Mouse (Mus musculus) hindbrain, embryonic 15.5 days (tissue): ENCODE measurements around the gene Tma7. TPM values are rescaled to one million over a fixed set of nuclear protein-coding genes. Genes with fewer than 3 reads are reported as not detected.
A peak's percentile ranks its signal among the peaks of the same experiment; 100 is the strongest.

Experiments used
- ATAC-seq: fragments of 200-750 bp; cut with Nextera tagmentation; 2 replicates; pipeline ENCODE4 v1.8.0; 2017; ENCODE audit warnings: low read depth, moderate number of reproducible peaks, moderate TSS enrichment; ENCODE audit not compliant: low FRiP score
- H3K27ac ChIP-seq: fragments of 300-500 bp; sonication (generic); replicated peaks from 2 replicates; pipeline ENCODE4 v1.5.1; 2015; ENCODE audit warnings: mild to moderate bottlenecking, inconsistent platforms
- H3K27me3 ChIP-seq: fragments of 300-500 bp; sonication (generic); 2 replicates; pipeline ENCODE4 v1.6.1; 2015; ENCODE audit warnings: control low read depth, inconsistent platforms
- H3K36me3 ChIP-seq: fragments of 300-500 bp; sonication (generic); 2 replicates; pipeline ENCODE4 v1.6.1; 2015; ENCODE audit warnings: control low read depth, inconsistent platforms
- H3K4me1 ChIP-seq: fragments of 300-500 bp; sonication (generic); replicated peaks from 2 replicates; pipeline ENCODE4 v1.6.1; 2015; ENCODE audit warnings: control low read depth, inconsistent platforms
- H3K4me2 ChIP-seq: fragments of 300-500 bp; sonication (generic); 2 replicates; pipeline ENCODE4 v1.6.1; 2015; ENCODE audit warnings: moderate library complexity, mild to moderate bottlenecking, inconsistent platforms
- H3K4me3 ChIP-seq: fragments of 300-500 bp; sonication (generic); 2 replicates; pipeline ENCODE4 v1.5.1; 2015; ENCODE audit warnings: mild to moderate bottlenecking, inconsistent platforms
- H3K9ac ChIP-seq: fragments of 300-500 bp; sonication (generic); 2 replicates; pipeline ENCODE4 v1.6.1; 2015; ENCODE audit warnings: inconsistent platforms
- H3K9me3 ChIP-seq: fragments of 300-500 bp; sonication (generic); 2 replicates; pipeline ENCODE4 v1.6.1; 2016; ENCODE audit warnings: control low read depth, inconsistent platforms
- WGBS: fragments of 180-500 bp; shearing (Covaris S2); methylation state at CpG from one replicate; pipeline ENCODE4 v1.1.7; 2015; 5-methylcytosine and 5-hydroxymethylcytosine counted together
- polyA plus RNA-seq: library from polyadenylated mRNA; unstranded; fragments of >200 nt; fragmentation: Nextera tagmentation; extraction: Ambion mirVana; gene quantifications from 2 replicates; pipeline ENCODE4 v1.2.1, GENCODE M21; 2015

Gene Tma7
- polyA plus RNA-seq, 1 experiment from 2014 or later: 653 TPM

DNA sequence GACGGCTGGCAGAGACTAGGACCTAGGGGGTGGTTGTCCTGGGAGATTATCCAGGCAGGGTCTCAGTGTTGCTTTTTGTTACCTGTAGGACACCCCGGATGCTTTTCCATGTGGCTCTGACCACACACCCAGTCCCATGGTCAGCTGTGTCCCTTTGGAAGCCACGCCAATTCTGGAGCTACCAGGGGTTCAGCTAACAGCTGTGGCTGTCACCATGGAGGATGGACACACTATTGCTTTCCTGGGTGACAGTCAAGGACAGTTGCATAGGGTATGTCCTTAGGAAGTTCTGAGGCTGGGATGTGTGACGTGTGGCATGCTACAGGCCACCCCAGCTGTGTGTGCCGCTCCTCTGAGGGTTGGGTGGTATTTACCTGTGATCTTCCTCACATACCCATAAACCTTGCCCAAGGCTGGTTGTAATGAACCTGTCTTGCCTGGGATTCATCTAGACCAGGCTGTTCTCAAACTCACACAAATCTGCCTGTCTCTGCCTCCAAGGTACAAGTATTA, 19.6 kb upstream of the Tma7 start:
- H3K27ac ChIP-seq: no peak overlapping the region
- H3K4me1 ChIP-seq: peaks cover 37% of the 10 kb centered on the region
- H3K9ac ChIP-seq: no peak overlapping the region
- H3K27me3 ChIP-seq: no peaks in the 10 kb centered on the region
- H3K9me3 ChIP-seq: no peaks in the 10 kb centered on the region
- ATAC-seq: no peak
- WGBS: 98% methylated on average over 5 of the region's 5 CpGs
- no peak overlapping the region for H3K4me3 ChIP-seq
- H3K4me2 ChIP-seq: no peak overlapping the region
- peaks cover 18% of the 10 kb centered on the region for H3K36me3 ChIP-seq

GRCm38 (mm10) chr9:109100307-109100928, 18.0 kb upstream of the Tma7 start:
- WGBS: 88% methylated on average over 20 of the region's 20 CpGs
- Histone ChIP-seq H3K27ac (no peak overlapping the region), H3K4me1 (peaks cover 48% of the 10 kb centered on the region), H3K9ac (no peak overlapping the region), H3K4me2 (no peak overlapping the region), H3K27me3 (no peaks in the 10 kb centered on the region), H3K36me3 (peaks cover 6% of the 10 kb centered on the region; the same call in 1 of the 2 replicates), H3K4me3 (no peak overlapping the region), H3K9me3 (no peaks in the 10 kb centered on the region)
- no peak for ATAC-seq

GRCm38 (mm10) chr9:109098969-109099368, 16.6 kb upstream of the Tma7 start:
- Histone ChIP-seq H3K36me3 (no peaks in the 10 kb centered on the region), H3K4me3 (peak overlapping the region; percentile 5), H3K4me2 (peak overlapping the region; percentile 86), H3K27ac (peak overlapping the region; percentile 98), H3K9ac (no peak overlapping the region), H3K4me1 (peaks cover 50% of the 10 kb centered on the region), H3K9me3 (no peaks in the 10 kb centered on the region), H3K27me3 (no peaks in the 10 kb centered on the region)
- no peak for ATAC-seq
- 43% methylated on average over 6 of the region's 6 CpGs for WGBS

GRCm38 (mm10) chr9:109098366-109098765, 16.0 kb upstream of the Tma7 start:
- H3K36me3 ChIP-seq: no peaks in the 10 kb centered on the region
- peak overlapping the region; percentile 98 for H3K27ac ChIP-seq
- 72% methylated on average over 8 of the region's 8 CpGs for WGBS
- ATAC-seq: no peak
- H3K27me3 ChIP-seq: no peaks in the 10 kb centered on the region
- no peaks in the 10 kb centered on the region for H3K9me3 ChIP-seq
- peak overlapping the region; percentile 86 for H3K4me2 ChIP-seq
- H3K4me1 ChIP-seq: peaks cover 52% of the 10 kb centered on the region
- peak overlapping the region; percentile 5 for H3K4me3 ChIP-seq
- 0 out of 2 replicates have a peak overlapping the region, but pooled peaks have one; percentile 5 for H3K9ac ChIP-seq

DNA sequence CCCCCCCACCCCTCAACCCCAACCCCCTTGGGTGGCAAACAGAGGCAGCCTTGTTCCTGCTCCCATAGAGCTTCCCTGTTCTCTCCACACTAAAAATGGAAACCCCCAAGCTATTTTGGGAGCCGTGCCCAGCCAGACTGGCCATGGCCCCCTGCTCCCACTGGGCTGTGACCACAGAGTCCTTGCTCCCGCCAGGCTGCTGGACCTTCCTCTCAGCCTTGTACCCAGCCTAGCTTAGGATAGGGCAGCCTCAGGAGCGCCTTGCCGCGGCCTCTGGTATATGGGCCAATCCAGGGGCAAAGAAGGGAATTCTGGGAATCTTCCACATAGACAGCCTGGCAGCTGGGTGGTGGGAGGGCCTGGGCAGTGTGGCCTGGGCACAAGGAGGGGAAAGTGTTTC, 15.4 kb upstream of the Tma7 start:
- H3K4me1 ChIP-seq: peaks cover 52% of the 10 kb centered on the region
- no peaks in the 10 kb centered on the region for H3K36me3 ChIP-seq
- peak; percentile 28; the same call in 1 of the 2 replicates for ATAC-seq
- H3K9me3 ChIP-seq: no peaks in the 10 kb centered on the region
- peak overlapping the region; percentile 86 for H3K4me2 ChIP-seq
- WGBS: 38% methylated on average over 5 of the region's 5 CpGs
- 0 out of 2 replicates have a peak overlapping the region, but pooled peaks have one; percentile 80 for H3K9ac ChIP-seq
- peak overlapping the region; percentile 5; the same call in 1 of the 2 replicates for H3K4me3 ChIP-seq
- H3K27me3 ChIP-seq: no peaks in the 10 kb centered on the region
- peak overlapping the region; percentile 98 for H3K27ac ChIP-seq

GRCm38 (mm10) chr9:109097291-109097690, 14.9 kb upstream of the Tma7 start:
- Histone ChIP-seq H3K27ac (peak overlapping the region; percentile 98), H3K9me3 (no peaks in the 10 kb centered on the region), H3K27me3 (no peaks in the 10 kb centered on the region), H3K4me1 (peaks cover 52% of the 10 kb centered on the region), H3K9ac (peak overlapping the region; percentile 80), H3K36me3 (no peaks in the 10 kb centered on the region), H3K4me3 (peak overlapping the region; percentile 66), H3K4me2 (peak overlapping the region; percentile 86)
- no peak for ATAC-seq
- 7% methylated on average over 6 of the region's 6 CpGs for WGBS

GRCm38 (mm10) chr9:109096856-109097255, 14.5 kb upstream of the Tma7 start:
- 8% methylated on average over 6 of the region's 6 CpGs for WGBS
- ATAC-seq: no peak
- peaks cover 52% of the 10 kb centered on the region for H3K4me1 ChIP-seq

GRCm38 (mm10) chr9:109096251-109096661, 13.9 kb upstream of the Tma7 start:
- no peaks in the 10 kb centered on the region for H3K27me3 ChIP-seq
- no peak for ATAC-seq
- H3K4me1 ChIP-seq: peaks cover 52% of the 10 kb centered on the region
- 5% methylated on average over 9 of the region's 9 CpGs for WGBS
- H3K4me2 ChIP-seq: peak overlapping the region; percentile 86
- no peaks in the 10 kb centered on the region for H3K9me3 ChIP-seq
- H3K27ac ChIP-seq: peak overlapping the region; percentile 98
- peaks cover 7% of the 10 kb centered on the region for H3K36me3 ChIP-seq
- H3K9ac ChIP-seq: peak overlapping the region; percentile 80
- H3K4me3 ChIP-seq: peak overlapping the region; percentile 66

More at GRCm38 (mm10) chr9:109096856-109097255, 14.5 kb upstream of the Tma7 start:
- Histone ChIP-seq H3K4me3 (peak overlapping the region; percentile 66), H3K9me3 (no peaks in the 10 kb centered on the region), H3K4me2 (peak overlapping the region; percentile 86), H3K36me3 (peaks cover 3% of the 10 kb centered on the region), H3K27me3 (no peaks in the 10 kb centered on the region), H3K27ac (peak overlapping the region; percentile 98), H3K9ac (peak overlapping the region; percentile 80)

- Histone ChIP-seq H3K9me3 (no peaks in the 10 kb centered on the region), H3K36me3 (peaks cover 7% of the 10 kb centered on the region), H3K4me1 (peaks cover 52% of the 10 kb centered on the region), H3K27me3 (no peaks in the 10 kb centered on the region), H3K27ac (peak within 1 kb of the TSS; percentile 98), H3K9ac (peak within 1 kb of the TSS; percentile 80), H3K4me2 (peak within 1 kb of the TSS; percentile 86), H3K4me3 (peak within 1 kb of the TSS; percentile 66)
- WGBS: under 1% methylated on average over 87 of the region's 102 CpGs
- ATAC-seq: peak; percentile 73
These were observed 13.0 kb upstream of the Tma7 start, which contains the start of gene Plxnb1 for GRCm38 (mm10) chr9:109095137-109095982. Plxnb1 (plus strand) TSS chr9:109095389.

DNA sequence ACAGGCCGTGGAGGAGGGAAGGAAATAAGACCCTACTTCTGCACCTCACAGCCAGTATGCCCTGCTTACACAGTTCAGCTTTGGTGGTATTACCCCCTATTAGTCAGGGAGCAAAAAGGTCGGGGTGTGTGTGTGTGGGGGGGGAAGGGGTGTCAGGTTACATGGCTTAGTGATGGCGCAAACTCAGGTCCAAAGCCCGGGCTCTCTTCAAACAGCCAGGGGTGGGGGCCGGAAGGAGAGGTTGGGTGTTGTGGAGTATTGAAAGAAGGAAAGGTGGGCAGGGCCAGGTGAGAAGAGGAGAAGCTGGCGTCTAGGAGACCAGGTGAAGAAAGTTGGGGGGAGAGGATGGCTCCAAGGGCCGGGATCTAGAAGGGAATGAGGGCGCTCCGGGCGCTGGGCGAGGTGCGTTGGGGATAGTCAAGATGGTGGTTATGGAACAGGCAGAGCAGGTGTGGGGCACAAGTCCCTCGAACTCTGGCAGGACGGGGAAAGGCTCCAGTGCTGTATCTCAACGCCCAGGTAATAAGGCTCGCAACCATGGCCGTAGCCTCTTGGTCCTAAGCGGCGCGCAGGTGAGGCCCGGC, 12.3 kb upstream of the Tma7 start:
- H3K4me3 ChIP-seq: peak overlapping the region; percentile 66
- H3K4me2 ChIP-seq: peak overlapping the region; percentile 86
- H3K4me1 ChIP-seq: peaks cover 52% of the 10 kb centered on the region
- H3K9ac ChIP-seq: peak overlapping the region; percentile 80
- H3K27me3 ChIP-seq: no peaks in the 10 kb centered on the region
- peaks cover 7% of the 10 kb centered on the region for H3K36me3 ChIP-seq
- no peak; the same call in 1 of the 2 replicates for ATAC-seq
- H3K9me3 ChIP-seq: no peaks in the 10 kb centered on the region
- 1% methylated on average over 21 of the region's 21 CpGs for WGBS
- H3K27ac ChIP-seq: peak overlapping the region; percentile 98

GRCm38 (mm10) chr9:109093786-109094552, 11.6 kb upstream of the Tma7 start:
- WGBS: 17% methylated on average over 11 of the region's 11 CpGs

More at GRCm38 (mm10) chr9:109093786-109094552, 11.6 kb upstream of the Tma7 start:
- Histone ChIP-seq H3K9me3 (no peaks in the 10 kb centered on the region), H3K27me3 (no peaks in the 10 kb centered on the region), H3K4me2 (peak overlapping the region; percentile 86), H3K27ac (peak overlapping the region; percentile 98), H3K9ac (peak overlapping the region; percentile 80; the same call in 1 of the 2 replicates), H3K4me1 (peaks cover 45% of the 10 kb centered on the region), H3K36me3 (peaks cover 7% of the 10 kb centered on the region), H3K4me3 (peak overlapping the region; percentile 66; the same call in 1 of the 2 replicates)
- ATAC-seq: no peak
